8 mouse cellular contexts compared by ENCODE assay signal in genomic region chr9:83691332-83692198, GRCm38 (mm10).
DNase-seq lines count a peak whose midpoint lies in the region; ATAC-seq and TF ChIP-seq lines count a peak whose summit lies in the region.

No protein-coding gene starts in this region.

- no peaks in the 10 kb centered on the region for H3K36me3 ChIP-seq in CH12.LX (replicated peaks in 1 of 2; ENCODE audit: control insufficient read depth in 1 of 2, insufficient read depth in 1 of 2, low read length in 1 of 2)
- no peaks in the 10 kb centered on the region for H3K36me3 ChIP-seq in heart, embryonic 15.5 days
- H3K36me3 ChIP-seq in liver, embryonic 11.5 days (ENCODE audit: control insufficient read depth, insufficient read depth, low read length), result no peaks in the 10 kb centered on the region
- no peaks in the 10 kb centered on the region for H3K36me3 ChIP-seq in stomach, postnatal 0 days (ENCODE audit: control insufficient read depth, insufficient read depth, low read length)

- WGBS in heart, embryonic 15.5 days, result 20% methylated on average over 24 of the region's 24 CpGs
- 20% methylated on average over 24 of the region's 24 CpGs for whole genome bisulfite sequencing in liver, embryonic 11.5 days
- WGBS in stomach, postnatal 0 days, result 16% methylated on average over 24 of the region's 24 CpGs

- peak; percentile 51 to 87; a peak in 3 of 4 replicates for TF ChIP-seq CTCF in CH12.LX (conservative IDR thresholded peaks at IDR 0.05 in 1 of 2, IDR thresholded peaks at IDR 0.05 in 1 of 2; ENCODE audit: low read depth in 2 of 2, low read length in 2 of 2)
- peak; percentile 79 for TF ChIP-seq CTCF in stomach, postnatal 0 days (IDR thresholded peaks at IDR 0.05; ENCODE audit: low read depth)

- peak; percentile 77 for TF ChIP-seq RAD21 in CH12.LX (IDR thresholded peaks at IDR 0.05; ENCODE audit: low read depth, low read length)

- H3K79me2 ChIP-seq in CH12.LX (replicated peaks; ENCODE audit: control insufficient read depth, extremely low read depth, insufficient read depth, poor library complexity, severe bottlenecking), result no peaks in the 10 kb centered on the region

- peaks cover 3 to 7% of the 10 kb centered on the region in 2 experiments; a peak in 3 of 4 replicates for H3K4me1 ChIP-seq in CH12.LX (ENCODE audit: control insufficient read depth in 1 of 2, insufficient read depth in 2 of 2)
- peaks cover 8% of the 10 kb centered on the region; the same call in 1 of the 2 replicates for H3K4me1 ChIP-seq in heart, embryonic 15.5 days (replicated peaks)
- no peaks in the 10 kb centered on the region for H3K4me1 ChIP-seq in liver, embryonic 11.5 days (replicated peaks; ENCODE audit: control insufficient read depth, insufficient read depth, low read length)
- H3K4me1 ChIP-seq in stomach, postnatal 0 days (replicated peaks; ENCODE audit: control insufficient read depth, insufficient read depth), result no peaks in the 10 kb centered on the region

- in situ Hi-C loops in CH12.LX (cut with MboI; ENCODE audit: low pct_ligation_motif_present, low pct_unique_long_range_greater_than_20kb, low sequenced_read_pairs), result no loop called here

- no peaks in the 10 kb centered on the region for H3K27me3 ChIP-seq in CH12.LX (replicated peaks)
- H3K27me3 ChIP-seq in heart, embryonic 15.5 days, result 0 out of 2 replicates have a peak, but pooled peaks cover 2% of the 10 kb centered on the region
- no peaks in the 10 kb centered on the region; the same call in 1 of the 2 replicates for H3K27me3 ChIP-seq in liver, embryonic 11.5 days (replicated peaks; ENCODE audit: control insufficient read depth, insufficient read depth, low read length)
- no peaks in the 10 kb centered on the region for H3K27me3 ChIP-seq in stomach, postnatal 0 days (ENCODE audit: control insufficient read depth, insufficient read depth, low read length)

- TF ChIP-seq EP300 in CH12.LX (IDR thresholded peaks at IDR 0.05; ENCODE audit: low read length), result peak; percentile 39; the same call in 1 of the 2 replicates
- no peak for TF ChIP-seq EP300 in stomach, postnatal 0 days (optimal IDR thresholded peaks at IDR 0.05)

- H3K27ac ChIP-seq in CH12.LX (ENCODE audit: insufficient read depth, low read depth), result no peak overlapping the region
- H3K27ac ChIP-seq in heart, embryonic 15.5 days, result no peak overlapping the region
- no peak overlapping the region for H3K27ac ChIP-seq in liver, embryonic 11.5 days (ENCODE audit: low read depth, low read length)
- no peak overlapping the region for H3K27ac ChIP-seq in stomach, postnatal 0 days (replicated peaks)

- peak; percentile 85 for DNase-seq in CH12.LX (ENCODE audit: extremely low read depth)
- DNase-seq in brain, adult 2 months (ENCODE audit: low read depth, low spot score), result peak; percentile 84
- peak; percentile 76 for DNase-seq in kidney, postnatal 14 days
- peak; percentile 53 for DNase-seq in liver, embryonic 11.5 days (ENCODE audit: low spot score)
- peak; percentile 17 to 51 for DNase-seq in natural killer cell, adult 2 months (ENCODE audit: low spot score in 2 of 2)
- DNase-seq in stomach, postnatal 0 days (ENCODE audit: low spot score), result peak; percentile 70

- dilution Hi-C loops in CH12.LX (cut with MboI; ENCODE audit: extremely low pct_ligation_motif_present, extremely low pct_unique_long_range_greater_than_20kb, low sequenced_read_pairs), result no loop called here

- H3K4me3 ChIP-seq in CH12.LX (replicated peaks in 1 of 3; ENCODE audit: low read depth in 2 of 3, low read length in 2 of 3, poor library complexity in 1 of 3), result peak overlapping the region in 1 of 3 experiments; percentile 45
- H3K4me3 ChIP-seq in heart, embryonic 15.5 days, result peak overlapping the region; percentile 32
- H3K4me3 ChIP-seq in liver, embryonic 11.5 days (ENCODE audit: low read depth, low read length), result no peak overlapping the region
- H3K4me3 ChIP-seq in stomach, postnatal 0 days (ENCODE audit: low read depth, low read length), result peak overlapping the region; percentile 33

- peak overlapping the region; percentile 15; the same call in 1 of the 2 replicates for H3K4me2 ChIP-seq in CH12.LX (ENCODE audit: insufficient read depth, low read depth, poor library complexity, severe bottlenecking)
- H3K4me2 ChIP-seq in heart, embryonic 15.5 days, result peak overlapping the region; percentile 51
- H3K4me2 ChIP-seq in liver, embryonic 11.5 days, result peak overlapping the region; percentile 45
- H3K4me2 ChIP-seq in stomach, postnatal 0 days (replicated peaks; ENCODE audit: low read depth), result peak overlapping the region; percentile 42

- no peak overlapping the region for H3K9ac ChIP-seq in CH12.LX (ENCODE audit: insufficient read depth, low read depth)
- no peak overlapping the region for H3K9ac ChIP-seq in heart, embryonic 15.5 days
- H3K9ac ChIP-seq in liver, embryonic 11.5 days (ENCODE audit: low read depth, low read length), result no peak overlapping the region
- no peak overlapping the region for H3K9ac ChIP-seq in stomach, postnatal 0 days (ENCODE audit: low read length)

- H3K9me3 ChIP-seq in CH12.LX (replicated peaks; ENCODE audit: low read length), result no peaks in the 10 kb centered on the region
- no peaks in the 10 kb centered on the region for H3K9me3 ChIP-seq in heart, embryonic 15.5 days (replicated peaks)
- H3K9me3 ChIP-seq in liver, embryonic 11.5 days (ENCODE audit: control insufficient read depth, low read length), result no peaks in the 10 kb centered on the region
- no peaks in the 10 kb centered on the region for H3K9me3 ChIP-seq in stomach, postnatal 0 days (ENCODE audit: control insufficient read depth, low read length)

- TF ChIP-seq POLR2A in CH12.LX (IDR thresholded peaks at IDR 0.05; ENCODE audit: low read depth, low read length), result no peak

- ATAC-seq in erythroblast, adult 5-6 weeks (replicated peaks; ENCODE audit: low FRiP score, poor library complexity, severe bottlenecking), result peak; percentile 52; the same call in 1 of the 2 replicates
- no peak for ATAC-seq in heart, embryonic 15.5 days (replicated peaks; ENCODE audit: insufficient number of reproducible peaks, insufficient read depth, low FRiP score, low read depth)
- peak; percentile 83 for ATAC-seq in liver, embryonic 11.5 days (replicated peaks; ENCODE audit: low FRiP score)
- peak; percentile 79; the same call in 1 of the 2 replicates for ATAC-seq in stomach, postnatal 0 days (ENCODE audit: low FRiP score, low TSS enrichment)

TF ChIP-seq in CH12.LX, 34 proteins besides CTCF, POLR2A, EP300 and RAD21 (continues in another document):
- TF ChIP-seq MYC (IDR thresholded peaks at IDR 0.05; ENCODE audit: low read depth, low read length), result peak; percentile 64; the same call in 1 of the 2 replicates
- TF ChIP-seq NELFE (IDR thresholded peaks at IDR 0.05; ENCODE audit: low read depth, low read length), result peak; percentile 54; the same call in 1 of the 2 replicates
- TF ChIP-seq ELF1 (IDR thresholded peaks at IDR 0.05; ENCODE audit: low read depth, low read length), result no peak
- TF ChIP-seq ZC3H11A (IDR thresholded peaks at IDR 0.05; ENCODE audit: low read depth, low read length), result peak; percentile 43; the same call in 1 of the 2 replicates
- peak; percentile 36; the same call in 1 of the 2 replicates for TF ChIP-seq MXI1 (IDR thresholded peaks at IDR 0.05; ENCODE audit: low read depth, low read length)
- peak; percentile 25; the same call in 1 of the 2 replicates for TF ChIP-seq MAFK (IDR thresholded peaks at IDR 0.05; ENCODE audit: insufficient replicate concordance, low read length)
- 0 out of 2 replicates have a peak, but pooled peaks have one; percentile 4 for TF ChIP-seq JUN (IDR thresholded peaks at IDR 0.05; ENCODE audit: insufficient read depth, low read depth, low read length)
- TF ChIP-seq PAX5 (IDR thresholded peaks at IDR 0.05; ENCODE audit: low read length), result no peak
- no peak for TF ChIP-seq ZKSCAN1 (IDR thresholded peaks at IDR 0.05; ENCODE audit: borderline replicate concordance, low read depth, low read length)
- TF ChIP-seq HCFC1 (IDR thresholded peaks at IDR 0.05; ENCODE audit: low read depth, low read length), result peak; percentile 47
- peak; percentile 47; the same call in 1 of the 2 replicates for TF ChIP-seq MAX (IDR thresholded peaks at IDR 0.05; ENCODE audit: low read length)
- TF ChIP-seq GABPA (IDR thresholded peaks at IDR 0.05; ENCODE audit: insufficient replicate concordance, low read depth, low read length), result no peak
- no peak for TF ChIP-seq NRF1 (IDR thresholded peaks at IDR 0.05; ENCODE audit: low read depth, low read length)
- TF ChIP-seq ETS1 (conservative IDR thresholded peaks at IDR 0.05; ENCODE audit: low read depth, low read length), result no peak; the same call in 1 of the 2 replicates
- peak; percentile 56; the same call in 1 of the 2 replicates for TF ChIP-seq JUND (conservative IDR thresholded peaks at IDR 0.05; ENCODE audit: low read depth, low read length)
- TF ChIP-seq BHLHE40 (IDR thresholded peaks at IDR 0.05; ENCODE audit: low read depth, low read length), result no peak
- no peak for TF ChIP-seq USF1 (IDR thresholded peaks at IDR 0.05; ENCODE audit: low read depth, low read length)
- TF ChIP-seq MEF2A (IDR thresholded peaks at IDR 0.05; ENCODE audit: borderline replicate concordance, low read depth, low read length), result 0 out of 2 replicates have a peak, but pooled peaks have one; percentile 36
- TF ChIP-seq ZMIZ1 (IDR thresholded peaks at IDR 0.05; ENCODE audit: low read depth, low read length), result no peak
- TF ChIP-seq MAZ (IDR thresholded peaks at IDR 0.05; ENCODE audit: low read depth, low read length), result 0 out of 2 replicates have a peak, but pooled peaks have one; percentile 61
- 0 out of 2 replicates have a peak, but pooled peaks have one; percentile 25 for TF ChIP-seq E2F4 (IDR thresholded peaks at IDR 0.05; ENCODE audit: insufficient replicate concordance, low read depth, low read length)
- no peak for TF ChIP-seq USF2 (conservative IDR thresholded peaks at IDR 0.05; ENCODE audit: low read depth, low read length)
- TF ChIP-seq UBTF (IDR thresholded peaks at IDR 0.05; ENCODE audit: low read depth, low read length), result no peak
- no peak for TF ChIP-seq TBP (conservative IDR thresholded peaks at IDR 0.05; ENCODE audit: low read depth, low read length)
- 0 out of 2 replicates have a peak, but pooled peaks have one; percentile 67 for TF ChIP-seq CHD1 (IDR thresholded peaks at IDR 0.05; ENCODE audit: low read depth, low read length)
- TF ChIP-seq CHD2 (IDR thresholded peaks at IDR 0.05; ENCODE audit: low read length), result no peak
- 0 out of 2 replicates have a peak, but pooled peaks have one; percentile 56 for TF ChIP-seq SIN3A (IDR thresholded peaks at IDR 0.05; ENCODE audit: low read length)
- peak; percentile 56 for TF ChIP-seq SMC3 (IDR thresholded peaks at IDR 0.05; ENCODE audit: low read depth, low read length)
- TF ChIP-seq IRF4 (IDR thresholded peaks at IDR 0.05; ENCODE audit: low read depth, low read length), result 0 out of 2 replicates have a peak, but pooled peaks have one; percentile 35
- no peak for TF ChIP-seq TCF12 (IDR thresholded peaks at IDR 0.05; ENCODE audit: low read depth, low read length)
- 0 out of 2 replicates have a peak, but pooled peaks have one; percentile 33 for TF ChIP-seq RCOR1 (conservative IDR thresholded peaks at IDR 0.05; ENCODE audit: low read depth, low read length)

Comparison
In these comparisons a context has a peak if more than half of its experiments do, and no peak if none do; other contexts are left out.
1. DNase-seq: peak in every context shown above with its lines; median percentile 85 in CH12.LX; 84 in brain, adult 2 months; 76 in kidney, postnatal 14 days; 70 in stomach, postnatal 0 days; 53 in liver, embryonic 11.5 days; 34 in natural killer cell, adult 2 months.